Mouse (Mus musculus) hindbrain, embryonic 11.5 days (tissue): ENCODE data around the gene Mpzl3. TPM values are rescaled to one million over a fixed set of nuclear protein-coding genes. Genes with fewer than 3 reads are reported as not detected.
A peak's percentile ranks its signal among the peaks of the same experiment; 100 is the strongest.

Experiments used
- ATAC-seq: fragments of 200-750 bp; cut with Nextera tagmentation; 2 replicates; pipeline ENCODE4 v1.8.0; 2017; ENCODE audit warnings: mild to moderate bottlenecking, moderate TSS enrichment, moderate library complexity; ENCODE audit not compliant: low FRiP score
- DNase-seq: peaks from one replicate; pipeline ENCODE4 v3.0.0-alpha.2; 2015; ENCODE audit warnings: low spot score
- H3K27ac ChIP-seq: fragments of 300-500 bp; sonication (generic); 2 replicates; pipeline ENCODE4 v1.5.1; 2014; ENCODE audit warnings: mild to moderate bottlenecking, low read depth, low read length
- H3K27me3 ChIP-seq: fragments of 300-500 bp; sonication (generic); 2 replicates; pipeline ENCODE4 v1.6.1; 2014; ENCODE audit warnings: mild to moderate bottlenecking, low read length, moderate library complexity, mixed read lengths; ENCODE audit not compliant: control insufficient read depth, insufficient read depth
- H3K36me3 ChIP-seq: fragments of 300-500 bp; sonication (generic); 2 replicates; pipeline ENCODE4 v1.6.1; 2014; ENCODE audit warnings: mild to moderate bottlenecking, low read length, moderate library complexity, mixed read lengths; ENCODE audit not compliant: control insufficient read depth, insufficient read depth
- H3K4me1 ChIP-seq: fragments of 300-500 bp; sonication (generic); replicated peaks from 2 replicates; pipeline ENCODE4 v1.6.1; 2014; ENCODE audit warnings: low read length, mixed read lengths; ENCODE audit not compliant: control insufficient read depth, insufficient read depth
- H3K4me2 ChIP-seq: fragments of 300-500 bp; sonication (generic); replicated peaks from 2 replicates; pipeline ENCODE4 v1.6.1; 2014; ENCODE audit warnings: mild to moderate bottlenecking, low read depth, low read length
- H3K4me3 ChIP-seq: fragments of 300-500 bp; sonication (generic); 2 replicates; pipeline ENCODE4 v1.5.1; 2014; ENCODE audit warnings: low read depth, low read length
- H3K9ac ChIP-seq: fragments of 300-500 bp; sonication (generic); 2 replicates; pipeline ENCODE4 v1.6.1; 2014; ENCODE audit warnings: low read depth, low read length
- H3K9me3 ChIP-seq: fragments of 300-500 bp; sonication (generic); 2 replicates; pipeline ENCODE4 v1.6.1; 2016; ENCODE audit warnings: low read length; ENCODE audit not compliant: control insufficient read depth
- WGBS: fragments of 180-500 bp; shearing (Covaris S2); extraction: QIAGEN DNeasy Blood & Tissue Kit; methylation state at CpG from one replicate; pipeline ENCODE4 v1.1.7; 2014; 5-methylcytosine and 5-hydroxymethylcytosine counted together
- polyA plus RNA-seq: library from polyadenylated mRNA; unstranded; fragments of >200 nt; fragmentation: Nextera tagmentation; extraction: Ambion mirVana; gene quantifications from 2 replicates; pipeline ENCODE4 v1.2.1, GENCODE M21; 2014

Mpzl3 gene
- polyA plus RNA-seq, 1 experiment from 2014 or later = 2.8 TPM

DNA sequence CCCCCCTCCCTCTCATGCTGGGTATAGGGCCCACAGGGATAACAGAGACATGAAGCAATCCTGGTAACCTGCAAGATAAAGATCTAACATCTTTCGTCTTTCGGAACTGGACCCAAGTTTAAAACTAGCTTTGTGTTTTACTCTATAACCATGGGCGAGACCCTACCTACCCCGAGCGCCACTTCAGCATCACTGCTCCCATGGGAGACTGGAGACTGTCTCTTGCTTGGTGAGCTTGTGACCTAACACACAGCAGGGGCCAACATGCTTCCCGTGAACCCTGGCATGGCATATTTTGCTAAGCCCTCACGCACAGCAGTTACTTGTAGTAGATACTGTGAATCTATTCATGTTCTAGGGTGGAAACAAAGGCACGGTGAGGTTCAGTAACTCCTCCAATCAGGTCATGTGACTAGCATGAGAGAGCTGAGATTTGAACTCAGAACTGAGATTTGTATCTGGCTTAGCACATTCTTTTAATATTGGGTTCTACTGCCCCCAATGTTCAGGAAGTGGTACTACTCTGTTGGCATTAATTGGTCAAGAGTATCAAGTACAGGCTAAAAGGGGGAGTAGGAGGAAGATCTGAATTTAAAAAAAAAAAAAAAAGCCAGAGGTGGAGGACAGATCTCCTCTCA lies 64.4 kb downstream of the Mpzl3 start:
- DNase-seq = no peak

DNA sequence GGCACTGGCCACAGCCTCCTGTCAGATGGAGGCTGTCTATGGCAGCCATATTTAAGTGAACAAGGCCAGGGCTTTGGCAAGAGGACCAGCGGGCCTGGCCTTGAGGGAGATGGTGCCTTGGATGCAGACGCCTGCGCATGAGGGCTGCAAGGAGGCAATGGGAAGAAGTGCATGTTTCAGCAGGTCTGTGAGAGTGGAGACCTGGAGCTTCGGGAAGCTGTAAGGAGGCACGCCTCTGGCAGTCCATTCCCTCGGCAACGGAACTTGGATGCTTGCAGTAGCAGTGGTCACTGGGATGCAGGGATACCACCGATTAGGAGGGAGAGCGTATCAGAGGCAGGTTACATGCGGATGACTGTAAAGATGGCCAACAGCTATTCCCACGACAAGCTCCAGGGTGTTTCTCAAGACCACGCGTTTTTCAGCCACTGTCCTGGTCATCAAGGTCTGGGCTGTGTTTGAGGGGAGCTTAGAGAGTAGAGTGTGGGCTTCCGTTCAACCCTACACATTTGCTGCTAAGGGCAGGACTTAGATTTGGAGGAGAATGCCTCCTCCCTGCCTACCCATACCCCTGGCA lies 65.1 kb downstream of the Mpzl3 start:
- WGBS = 91% methylated on average over 14 of the region's 14 CpGs
- Histone ChIP-seq H3K9me3 (no peaks in the 10 kb centered on the region), H3K4me1 (peaks cover 3% of the 10 kb centered on the region; the same call in 1 of the 2 replicates), H3K27ac (no peak overlapping the region), H3K36me3 (no peaks in the 10 kb centered on the region), H3K4me3 (no peak overlapping the region), H3K9ac (no peak overlapping the region), H3K27me3 (no peaks in the 10 kb centered on the region; the same call in 1 of the 2 replicates), H3K4me2 (no peak overlapping the region)
- DNase-seq (no peak), ATAC-seq (no peak)

More for the DNA sequence above, 64.4 kb downstream of the Mpzl3 start:
- H3K36me3 ChIP-seq = no peaks in the 10 kb centered on the region
- no peak overlapping the region for H3K27ac ChIP-seq
- no peaks in the 10 kb centered on the region; the same call in 1 of the 2 replicates for H3K27me3 ChIP-seq
- no peak for ATAC-seq
- no peak overlapping the region for H3K4me3 ChIP-seq
- H3K9ac ChIP-seq = no peak overlapping the region
- WGBS = 92% methylated on average over 8 of the region's 8 CpGs
- H3K4me1 ChIP-seq = peaks cover 3% of the 10 kb centered on the region; the same call in 1 of the 2 replicates
- no peak overlapping the region for H3K4me2 ChIP-seq
- no peaks in the 10 kb centered on the region for H3K9me3 ChIP-seq

DNA sequence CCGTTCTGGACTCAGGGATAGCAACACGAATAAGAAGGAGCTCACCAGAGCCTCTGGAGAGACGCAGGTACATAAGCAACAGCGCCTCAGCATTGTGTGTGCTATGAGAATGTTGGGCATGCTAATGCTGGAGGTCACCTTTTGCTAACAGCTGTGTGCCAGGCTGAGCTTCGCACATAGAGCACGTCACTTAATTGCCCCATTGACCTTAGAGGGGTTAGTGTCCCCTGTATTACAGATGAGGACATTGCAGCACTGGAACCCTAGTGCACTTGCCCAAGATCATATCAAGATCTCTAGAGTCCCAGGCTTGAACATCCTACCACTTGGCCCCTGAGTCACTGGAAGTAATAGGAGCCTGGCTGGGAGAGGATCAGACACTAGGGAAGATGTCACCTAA lies 65.6 kb downstream of the Mpzl3 start:
- ATAC-seq = no peak
- no peak for DNase-seq
- Histone ChIP-seq H3K9me3 (no peaks in the 10 kb centered on the region), H3K4me3 (no peak overlapping the region), H3K27ac (no peak overlapping the region), H3K9ac (no peak overlapping the region), H3K36me3 (no peaks in the 10 kb centered on the region), H3K4me2 (no peak overlapping the region), H3K27me3 (no peaks in the 10 kb centered on the region; the same call in 1 of the 2 replicates), H3K4me1 (peaks cover 3% of the 10 kb centered on the region; the same call in 1 of the 2 replicates)
- WGBS = 89% methylated on average over 6 of the region's 6 CpGs

DNA sequence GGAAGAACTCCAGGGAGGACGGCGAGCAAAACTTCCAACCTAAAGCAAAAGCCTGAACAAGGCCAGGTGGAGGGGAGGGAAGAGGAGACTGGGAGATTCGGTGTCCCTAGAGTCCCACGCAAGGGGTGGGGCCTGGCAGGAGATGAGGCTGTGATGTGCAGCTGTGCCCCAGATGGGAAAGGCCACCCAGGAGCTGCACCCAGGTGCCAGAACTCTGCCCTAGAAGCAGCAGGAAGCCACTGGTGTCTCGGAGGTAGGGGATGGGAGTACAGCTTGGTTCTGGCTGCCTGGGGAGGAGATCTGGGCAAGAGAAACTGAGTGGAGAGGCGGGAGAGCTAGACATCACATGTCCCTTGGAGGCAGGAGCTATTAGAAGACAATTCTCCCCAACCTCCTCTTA lies 66.0 kb downstream of the Mpzl3 start:
- no peak overlapping the region for H3K27ac ChIP-seq
- H3K36me3 ChIP-seq = no peaks in the 10 kb centered on the region
- no peak overlapping the region for H3K4me2 ChIP-seq
- DNase-seq = no peak
- H3K4me1 ChIP-seq = peaks cover 3% of the 10 kb centered on the region; the same call in 1 of the 2 replicates
- H3K9ac ChIP-seq = no peak overlapping the region
- H3K27me3 ChIP-seq = no peaks in the 10 kb centered on the region; the same call in 1 of the 2 replicates
- no peak for ATAC-seq
- 55% methylated on average over 6 of the region's 6 CpGs for WGBS
- H3K4me3 ChIP-seq = no peak overlapping the region
- H3K9me3 ChIP-seq = no peaks in the 10 kb centered on the region

DNA sequence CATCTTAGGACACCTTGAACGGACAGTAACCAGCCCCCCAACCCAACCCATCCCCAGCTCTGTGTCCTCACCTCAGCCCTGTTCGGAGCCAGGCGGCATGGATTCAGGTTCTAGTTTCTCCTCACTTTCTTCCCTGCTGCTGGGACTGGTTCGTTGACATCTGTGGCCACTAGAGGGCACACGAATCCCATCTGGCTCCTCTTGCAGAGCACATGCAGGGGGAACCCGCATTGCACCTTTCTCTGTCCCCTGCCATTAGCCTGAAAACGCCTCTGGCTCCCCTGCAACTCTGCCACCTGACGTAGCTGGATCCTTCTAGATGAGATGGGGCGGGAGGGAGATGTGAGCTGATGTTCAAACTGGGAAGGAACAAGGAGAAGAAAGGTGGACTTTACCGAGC lies 66.8 kb downstream of the Mpzl3 start:
- peaks cover 3% of the 10 kb centered on the region; the same call in 1 of the 2 replicates for H3K4me1 ChIP-seq
- H3K27ac ChIP-seq = no peak overlapping the region
- no peak overlapping the region; the same call in 1 of the 2 replicates for H3K9ac ChIP-seq
- no peaks in the 10 kb centered on the region; the same call in 1 of the 2 replicates for H3K27me3 ChIP-seq
- H3K9me3 ChIP-seq = no peaks in the 10 kb centered on the region
- 8% methylated on average over 10 of the region's 10 CpGs for whole genome bisulfite sequencing
- no peaks in the 10 kb centered on the region for H3K36me3 ChIP-seq
- ATAC-seq (no peak), DNase-seq (peak; percentile 81)
- no peak overlapping the region for H3K4me3 ChIP-seq
- no peak overlapping the region; the same call in 1 of the 2 replicates for H3K4me2 ChIP-seq

DNA sequence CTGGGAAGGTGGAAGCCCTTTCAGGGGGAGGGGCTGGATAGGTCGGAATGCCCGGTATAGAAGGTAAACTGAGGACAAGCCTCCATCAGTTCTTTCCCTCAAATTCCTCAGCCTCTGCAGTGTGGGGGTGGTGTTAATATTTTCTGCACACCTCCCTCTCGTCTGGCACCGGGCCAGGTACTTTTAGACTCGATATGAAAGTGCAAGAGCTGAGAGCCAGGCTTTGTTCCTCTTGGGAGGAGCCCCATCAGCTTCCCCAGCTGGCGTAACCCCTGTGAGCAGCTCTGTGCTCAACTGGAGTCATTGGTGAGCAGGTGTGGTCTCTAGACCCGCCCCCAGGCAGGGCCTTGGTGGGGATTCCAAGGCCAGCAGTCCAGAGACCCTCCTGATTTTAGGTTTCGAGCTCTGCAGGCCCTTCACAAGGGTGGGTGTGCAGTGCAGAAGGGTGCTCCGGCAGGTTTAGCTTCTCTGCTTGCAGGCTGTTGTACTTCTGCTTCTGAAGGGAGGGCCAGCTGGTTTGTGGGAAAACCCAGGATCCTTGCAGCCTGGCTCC lies 67.3 kb downstream of the Mpzl3 start:
- H3K27me3 ChIP-seq = no peaks in the 10 kb centered on the region; the same call in 1 of the 2 replicates
- WGBS = 30% methylated on average over 9 of the region's 9 CpGs
- H3K4me2 ChIP-seq = no peak overlapping the region; the same call in 1 of the 2 replicates
- H3K4me1 ChIP-seq = peaks cover 3% of the 10 kb centered on the region; the same call in 1 of the 2 replicates
- ATAC-seq (no peak), DNase-seq (no peak)
- no peak overlapping the region for H3K27ac ChIP-seq
- H3K9ac ChIP-seq = no peak overlapping the region; the same call in 1 of the 2 replicates
- no peaks in the 10 kb centered on the region for H3K36me3 ChIP-seq
- H3K4me3 ChIP-seq = no peak overlapping the region
- H3K9me3 ChIP-seq = no peaks in the 10 kb centered on the region

DNA sequence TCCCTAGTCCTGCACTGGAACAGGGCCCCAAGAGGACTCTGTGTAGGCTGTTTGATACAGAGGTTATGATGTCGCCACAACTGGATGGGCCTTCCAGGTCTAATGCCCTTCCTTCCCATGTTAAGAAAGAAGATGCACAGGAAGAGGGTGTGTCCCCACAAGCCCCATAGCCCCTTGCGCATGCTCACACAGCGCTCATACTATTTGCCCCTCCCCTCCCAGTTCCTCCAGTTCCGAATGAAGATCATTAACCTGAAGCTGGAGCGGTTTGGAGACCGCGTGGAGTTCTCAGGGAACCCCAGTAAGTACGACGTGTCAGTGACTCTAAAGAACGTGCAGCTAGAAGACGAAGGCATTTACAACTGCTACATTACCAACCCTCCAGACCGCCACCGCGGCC lies 70.2 kb downstream of the Mpzl3 start:
- H3K4me3 ChIP-seq = no peak overlapping the region
- no peaks in the 10 kb centered on the region for H3K9me3 ChIP-seq
- no peak overlapping the region for H3K9ac ChIP-seq
- no peaks in the 10 kb centered on the region for H3K36me3 ChIP-seq
- no peak overlapping the region for H3K4me2 ChIP-seq
- no peaks in the 10 kb centered on the region for H3K4me1 ChIP-seq
- ATAC-seq (no peak), DNase-seq (no peak)
- 95% methylated on average over 14 of the region's 14 CpGs for WGBS
- no peaks in the 10 kb centered on the region; the same call in 1 of the 2 replicates for H3K27me3 ChIP-seq
- no peak overlapping the region for H3K27ac ChIP-seq

DNA sequence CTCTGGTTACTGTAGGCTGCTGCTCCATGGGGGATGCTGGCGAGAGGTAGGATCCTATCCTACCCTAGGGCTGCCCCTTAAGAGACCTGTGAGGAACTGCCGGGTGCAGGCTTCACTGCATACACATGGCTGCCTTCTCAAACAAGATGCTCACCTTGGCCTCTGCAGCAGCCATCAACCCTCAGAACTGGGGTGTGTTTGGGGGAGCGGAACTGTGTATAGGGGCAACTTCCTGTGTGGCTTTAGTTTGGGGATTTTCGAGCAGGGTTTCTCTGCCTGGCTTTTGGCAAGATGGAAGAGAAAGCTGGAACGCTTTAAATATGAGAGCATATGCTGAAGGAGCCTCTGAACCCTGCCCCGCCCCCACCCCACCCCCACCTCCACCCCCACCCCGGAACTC lies 72.0 kb downstream of the Mpzl3 start:
- H3K27me3 ChIP-seq = no peaks in the 10 kb centered on the region
- H3K9ac ChIP-seq = no peak overlapping the region
- H3K4me1 ChIP-seq = no peaks in the 10 kb centered on the region
- H3K4me2 ChIP-seq = no peak overlapping the region
- no peak for DNase-seq
- H3K4me3 ChIP-seq = no peak overlapping the region
- WGBS = 65% methylated on average over 7 of the region's 7 CpGs
- H3K36me3 ChIP-seq = no peaks in the 10 kb centered on the region
- H3K27ac ChIP-seq = no peak overlapping the region
- H3K9me3 ChIP-seq = no peaks in the 10 kb centered on the region
- no peak for ATAC-seq
